Mouse (Mus musculus) lung, adult 2 months (tissue): ENCODE data around the gene Tigd2.

ENCODE experiments used
- CTCF ChIP-seq: fragments of 200-500 bp; IDR thresholded peaks from 2 replicates; pipeline ENCODE4 v1.5.1; 2011; ENCODE audit warnings: mild to moderate bottlenecking, low read length, control low read depth; ENCODE audit not compliant: insufficient read depth
- POLR2A ChIP-seq: fragments of 200-500 bp; IDR thresholded peaks from 2 replicates; pipeline ENCODE4 v1.6.1; 2011; ENCODE audit warnings: low read depth, mild to moderate bottlenecking, control low read depth, low read length, borderline replicate concordance; ENCODE audit errors: extremely low read depth

GRCm38 (mm10) chr6:59209299-59209707 lies 633 bp downstream of the Tigd2 start:
- TF ChIP-seq CTCF (no peak), POLR2A (no peak)
